Mouse (Mus musculus) cerebellum, adult 8-10 months (tissue): ENCODE data around the gene Porcn.

Experiments
- DNase-seq: peaks from one replicate; pipeline ENCODE4 v3.0.0; 2022

Gene Porcn

GRCm38 (mm10) chrX:8205551-8205950 lies 774 bp downstream of the Porcn start:
- peak; percentile 87 for DNase-seq

- DNase-seq, result no peak
Observed at GRCm38 (mm10) chrX:8205088-8205487, 1.2 kb downstream of the Porcn start.

- no peak for DNase-seq
Observed at GRCm38 (mm10) chrX:8204076-8204475, 2.2 kb downstream of the Porcn start.

GRCm38 (mm10) chrX:8203105-8203504 lies 3.2 kb downstream of the Porcn start:
- DNase-seq, result no peak

GRCm38 (mm10) chrX:8193419-8193723 lies 13.0 kb downstream of the Porcn start, which contains the start of gene Ebp:
Gene Ebp (minus strand): TSS chrX:8193512.
- no peak for DNase-seq

- peak; percentile 75 for DNase-seq
Observed at GRCm38 (mm10) chrX:8192640-8193418, 13.5 kb downstream of the Porcn start.

GRCm38 (mm10) chrX:8192126-8192639 lies 14.1 kb downstream of the Porcn start:
- DNase-seq, result no peak

- DNase-seq, result no peak
Observed at GRCm38 (mm10) chrX:8182871-8183540, 23.3 kb downstream of the Porcn start.

- no peak for DNase-seq
Observed at GRCm38 (mm10) chrX:8179646-8180045, 26.7 kb downstream of the Porcn start.

- DNase-seq, result no peak
Observed at GRCm38 (mm10) chrX:8178871-8179270, 27.5 kb downstream of the Porcn start.

- peak; percentile 81 for DNase-seq
Observed at GRCm38 (mm10) chrX:8175504-8176385, 30.6 kb downstream of the Porcn start, which contains the start of gene Tbc1d25. Gene Tbc1d25 (minus strand): TSS chrX:8176181.

- no peak for DNase-seq
Observed at GRCm38 (mm10) chrX:8175169-8175503, 31.2 kb downstream of the Porcn start.

GRCm38 (mm10) chrX:8167716-8168647 lies 38.3 kb downstream of the Porcn start:
- no peak for DNase-seq

- no peak for DNase-seq
Observed at GRCm38 (mm10) chrX:8164471-8164870, 41.9 kb downstream of the Porcn start.

- peak; percentile 29 for DNase-seq
Observed at GRCm38 (mm10) chrX:8163076-8163475, 43.2 kb downstream of the Porcn start.

- peak; percentile 75 for DNase-seq
Observed at GRCm38 (mm10) chrX:8145153-8145991, 61.0 kb downstream of the Porcn start, which contains the start of gene Rbm3. Gene Rbm3 (minus strand): TSS chrX:8145880.
